Mouse (Mus musculus) C2C12 (cell line): ENCODE data around the gene Onecut1. TPM values are rescaled to one million over a fixed set of nuclear protein-coding genes. Genes with fewer than 3 reads are reported as not detected.

Experiments used
- H3K27me3 ChIP-seq: one replicate; pipeline ENCODE4 v1.6.1; 2011; ENCODE audit not compliant: control insufficient read depth, insufficient read depth, insufficient read length
- H3K36me3 ChIP-seq: one replicate; pipeline ENCODE4 v1.6.1; 2011; ENCODE audit not compliant: control insufficient read depth, insufficient read depth
- H3K4me3 ChIP-seq: one replicate; pipeline ENCODE4 v1.5.1; 2011; ENCODE audit warnings: mild to moderate bottlenecking, control low read depth; ENCODE audit not compliant: poor library complexity, insufficient read depth, severe bottlenecking
- H3K79me2 ChIP-seq: one replicate; pipeline ENCODE4 v1.6.1; 2011; ENCODE audit not compliant: control insufficient read depth, insufficient read depth
- H3K79me3 ChIP-seq: one replicate; pipeline ENCODE4 v1.6.1; 2011; ENCODE audit warnings: low read depth, control low read depth
- H3ac ChIP-seq: one replicate; pipeline ENCODE3; 2011; ENCODE audit warnings: low read depth; ENCODE audit not compliant: control insufficient read depth, insufficient read length
- CEBPB ChIP-seq: IDR thresholded peaks from one replicate; pipeline ENCODE4 v1.6.1; 2011; ENCODE audit warnings: low read depth, mild to moderate bottlenecking, control low read depth, moderate library complexity
- CTCF ChIP-seq: IDR thresholded peaks from one replicate; pipeline ENCODE4 v1.5.1; 2011; ENCODE audit not compliant: control insufficient read depth, insufficient read depth, insufficient read length
- FOSL1 ChIP-seq: IDR thresholded peaks from one replicate; pipeline ENCODE4 v1.8.0; 2011; ENCODE audit warnings: mild to moderate bottlenecking, low read length; ENCODE audit not compliant: poor library complexity, insufficient read depth, severe bottlenecking
- MAX ChIP-seq: IDR thresholded peaks from one replicate; pipeline ENCODE4 v1.6.1; 2011; ENCODE audit warnings: mild to moderate bottlenecking, control low read depth
- MYOD1 ChIP-seq: IDR thresholded peaks from one replicate; pipeline ENCODE4 v1.6.1; 2011; ENCODE audit warnings: low read depth; ENCODE audit not compliant: control insufficient read depth, insufficient read length
- MYOG ChIP-seq: IDR thresholded peaks from one replicate; pipeline ENCODE4 v1.6.1; 2011; ENCODE audit not compliant: control insufficient read depth, insufficient read length; ENCODE audit errors: extremely low read depth
- USF1 ChIP-seq: IDR thresholded peaks from one replicate; pipeline ENCODE4 v1.6.1; 2011; ENCODE audit warnings: low read depth, mild to moderate bottlenecking, control low read depth, moderate library complexity
- polyA plus RNA-seq: library from polyadenylated mRNA; unstranded; fragments of >200 nt; fragmentation: generic; extraction: Trizol; gene quantifications from one replicate; pipeline ENCODE4 v1.2.1, GENCODE M21; 2012; ENCODE audit warnings: missing spikeins

Gene Onecut1
- polyA plus RNA-seq, 1 experiment = 0.01 TPM

- Histone ChIP-seq H3K36me3 (no peaks in the 10 kb centered on the region), H3ac (no peak overlapping the region), H3K79me3 (no peaks in the 10 kb centered on the region), H3K79me2 (no peaks in the 10 kb centered on the region), H3K27me3 (peaks cover 76% of the 10 kb centered on the region), H3K4me3 (no peak overlapping the region)
- TF ChIP-seq MAX (no peak), CTCF (no peak), MYOD1 (no peak), MYOG (no peak), CEBPB (no peak), FOSL1 (no peak), USF1 (no peak)
These were observed 10.1 kb upstream of the Onecut1 start for GRCm38 (mm10) chr9:74851601-74852000.

GRCm38 (mm10) chr9:74852361-74852760, 9.4 kb upstream of the Onecut1 start:
- no peaks in the 10 kb centered on the region for H3K36me3 ChIP-seq
- no peak overlapping the region for H3ac ChIP-seq
- peaks cover 76% of the 10 kb centered on the region for H3K27me3 ChIP-seq
- H3K79me3 ChIP-seq = no peaks in the 10 kb centered on the region
- no peak overlapping the region for H3K4me3 ChIP-seq
- H3K79me2 ChIP-seq = no peaks in the 10 kb centered on the region
- TF ChIP-seq FOSL1 (no peak), MYOG (no peak), CTCF (no peak), MAX (no peak), USF1 (no peak), MYOD1 (no peak), CEBPB (no peak)

- Histone ChIP-seq H3K4me3 (no peak overlapping the region), H3K36me3 (no peaks in the 10 kb centered on the region), H3K27me3 (peaks cover 74% of the 10 kb centered on the region), H3ac (no peak overlapping the region), H3K79me2 (no peaks in the 10 kb centered on the region), H3K79me3 (no peaks in the 10 kb centered on the region)
- TF ChIP-seq CEBPB (no peak), MYOD1 (no peak), FOSL1 (no peak), CTCF (no peak)
These were observed 8.3 kb upstream of the Onecut1 start for GRCm38 (mm10) chr9:74853191-74854072.

GRCm38 (mm10) chr9:74854073-74854591, 7.6 kb upstream of the Onecut1 start:
- TF ChIP-seq USF1 (no peak), MYOG (no peak), MAX (no peak), MYOD1 (no peak), CTCF (no peak), FOSL1 (no peak), CEBPB (no peak)
- H3K4me3 ChIP-seq = no peak overlapping the region
- no peak overlapping the region for H3ac ChIP-seq
- H3K36me3 ChIP-seq = no peaks in the 10 kb centered on the region
- peaks cover 67% of the 10 kb centered on the region for H3K27me3 ChIP-seq
- H3K79me2 ChIP-seq = no peaks in the 10 kb centered on the region
- no peaks in the 10 kb centered on the region for H3K79me3 ChIP-seq

GRCm38 (mm10) chr9:74855446-74855845, 6.3 kb upstream of the Onecut1 start:
- no peak overlapping the region for H3K4me3 ChIP-seq
- no peak overlapping the region for H3ac ChIP-seq
- no peaks in the 10 kb centered on the region for H3K79me3 ChIP-seq
- H3K27me3 ChIP-seq = peaks cover 58% of the 10 kb centered on the region
- no peaks in the 10 kb centered on the region for H3K79me2 ChIP-seq
- no peak for TF ChIP-seq FOSL1
- TF ChIP-seq CTCF = no peak
- TF ChIP-seq MAX = no peak
- no peak for TF ChIP-seq CEBPB
- no peak for TF ChIP-seq MYOD1
- TF ChIP-seq USF1 = no peak
- TF ChIP-seq MYOG = no peak
- no peaks in the 10 kb centered on the region for H3K36me3 ChIP-seq
